Mouse (Mus musculus) E14TG2a.4 (cell line): ENCODE data around the gene A730009L09Rik.
A peak's percentile ranks its signal among the peaks of the same experiment; 100 is the strongest.

Experiments used
- H3K27me3 ChIP-seq: 2 replicates; pipeline ENCODE4 v1.6.1; 2014; ENCODE audit warnings: low read length, control low read depth; ENCODE audit not compliant: insufficient read depth
- H3K36me3 ChIP-seq: 2 replicates; pipeline ENCODE4 v1.6.1; 2014; ENCODE audit warnings: low read length, control low read depth; ENCODE audit not compliant: insufficient read depth
- H3K4me1 ChIP-seq: replicated peaks from 2 replicates; pipeline ENCODE4 v1.6.1; 2014; ENCODE audit warnings: low read depth, low read length, control low read depth
- H3K4me3 ChIP-seq: replicated peaks from 2 replicates; pipeline ENCODE4 v1.5.1; 2014; ENCODE audit warnings: mild to moderate bottlenecking, low read length
- H3K9me3 ChIP-seq: 2 replicates; pipeline ENCODE4 v1.6.1; 2014; ENCODE audit warnings: low read length, control low read depth
- CTCF ChIP-seq: conservative IDR thresholded peaks from 2 replicates; pipeline ENCODE4 v1.5.1; 2014; ENCODE audit warnings: low read length
- NANOG ChIP-seq: IDR thresholded peaks from 2 replicates; pipeline ENCODE4 v1.6.1; 2014; ENCODE audit warnings: borderline replicate concordance, low read length, mixed read lengths
- POU5F1 ChIP-seq: IDR thresholded peaks from 2 replicates; pipeline ENCODE4 v1.6.1; 2014; ENCODE audit warnings: low read length, borderline replicate concordance

The A730009L09Rik gene

DNA sequence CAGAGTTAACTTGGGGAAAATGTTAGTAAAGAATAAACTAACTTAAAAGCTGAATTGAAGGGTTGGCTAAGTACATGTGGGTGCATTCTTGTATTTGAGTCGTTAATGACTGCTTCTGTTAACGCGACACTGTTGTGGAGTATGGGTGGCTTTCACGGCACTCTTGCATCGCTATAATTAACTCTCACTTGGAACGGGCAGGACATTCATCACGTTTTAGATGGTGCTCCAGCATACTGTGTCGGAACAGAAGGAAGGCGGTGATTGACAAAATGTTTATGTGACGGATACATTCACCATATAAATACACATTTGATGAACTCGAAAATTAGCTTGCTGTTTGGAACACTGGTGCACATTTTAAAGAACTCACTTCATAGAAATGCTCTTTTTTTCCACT is 29.0 kb upstream of the A730009L09Rik start:
- Histone ChIP-seq H3K9me3 (peaks cover 3% of the 10 kb centered on the region; the same call in 1 of the 2 replicates), H3K4me1 (no peaks in the 10 kb centered on the region), H3K27me3 (no peaks in the 10 kb centered on the region), H3K4me3 (no peak overlapping the region), H3K36me3 (no peaks in the 10 kb centered on the region)
- no peak for TF ChIP-seq POU5F1
- TF ChIP-seq CTCF = no peak

DNA sequence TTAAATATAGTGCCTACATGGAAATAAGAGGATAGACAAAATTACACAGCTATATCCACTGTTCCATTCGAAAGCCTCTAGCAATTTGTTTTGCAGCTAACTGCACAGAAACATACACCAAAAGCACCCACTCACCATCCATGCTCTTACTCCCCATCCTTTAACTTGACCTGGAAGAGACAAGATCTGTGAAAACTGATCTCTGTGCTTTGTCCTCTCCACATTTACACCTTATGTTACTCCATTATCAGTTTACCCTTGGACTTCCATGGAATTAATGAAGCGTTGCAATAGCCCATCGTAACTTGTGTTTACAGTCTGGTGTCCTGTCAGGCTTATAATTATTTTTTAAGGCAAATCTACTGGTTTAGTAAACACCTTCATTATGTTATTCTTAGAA is 20.1 kb upstream of the A730009L09Rik start:
- no peaks in the 10 kb centered on the region for H3K36me3 ChIP-seq
- H3K27me3 ChIP-seq = no peaks in the 10 kb centered on the region
- TF ChIP-seq POU5F1 = no peak
- TF ChIP-seq NANOG = no peak
- TF ChIP-seq CTCF = no peak
- no peak overlapping the region for H3K4me3 ChIP-seq
- H3K9me3 ChIP-seq = no peaks in the 10 kb centered on the region
- no peaks in the 10 kb centered on the region for H3K4me1 ChIP-seq

DNA sequence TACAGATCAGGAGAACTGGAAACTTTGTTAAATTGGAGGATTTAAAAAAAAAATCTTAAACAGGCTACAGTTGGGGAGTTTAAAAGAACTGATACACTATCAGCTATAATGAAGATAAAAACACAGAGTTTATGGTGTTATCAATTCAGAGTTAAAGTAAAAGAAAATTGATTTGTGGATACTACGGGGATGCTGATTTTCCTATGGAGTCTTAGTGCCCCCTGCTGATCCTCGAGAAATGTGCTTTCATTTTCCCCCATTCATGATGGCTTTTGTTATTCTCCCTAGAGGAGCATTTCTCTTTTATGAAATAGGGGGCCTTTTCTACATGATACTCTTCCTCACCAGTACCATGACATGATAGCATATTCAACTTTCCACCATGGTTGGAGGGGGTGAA is 19.5 kb upstream of the A730009L09Rik start:
- Histone ChIP-seq H3K9me3 (no peaks in the 10 kb centered on the region), H3K4me1 (no peaks in the 10 kb centered on the region), H3K27me3 (no peaks in the 10 kb centered on the region), H3K36me3 (no peaks in the 10 kb centered on the region), H3K4me3 (no peak overlapping the region)
- TF ChIP-seq POU5F1 = no peak
- TF ChIP-seq CTCF = no peak
- TF ChIP-seq NANOG = no peak

DNA sequence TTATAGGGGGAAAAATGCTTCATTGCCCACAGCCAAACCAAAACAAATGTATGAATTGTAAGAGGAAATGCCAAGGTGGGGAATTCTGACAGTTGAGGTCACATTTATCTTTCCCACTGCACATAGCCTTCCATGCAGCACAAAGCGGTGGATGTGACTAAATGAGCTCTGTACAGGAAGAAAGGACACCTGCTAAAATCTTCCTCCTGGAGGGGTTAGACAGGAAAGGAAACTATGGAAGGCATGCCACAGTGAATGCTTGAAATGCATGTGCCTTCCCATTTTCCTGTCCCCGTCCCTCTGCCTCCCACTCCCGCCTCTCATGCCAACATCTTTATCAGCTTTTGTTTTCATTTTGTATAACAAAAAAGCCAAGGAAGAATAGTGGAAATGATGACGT is 7.2 kb upstream of the A730009L09Rik start:
- no peaks in the 10 kb centered on the region for H3K9me3 ChIP-seq
- no peak for TF ChIP-seq POU5F1
- no peak for TF ChIP-seq NANOG
- TF ChIP-seq CTCF = no peak
- H3K4me1 ChIP-seq = no peaks in the 10 kb centered on the region
- no peaks in the 10 kb centered on the region for H3K36me3 ChIP-seq
- H3K27me3 ChIP-seq = no peaks in the 10 kb centered on the region
- no peak overlapping the region for H3K4me3 ChIP-seq

DNA sequence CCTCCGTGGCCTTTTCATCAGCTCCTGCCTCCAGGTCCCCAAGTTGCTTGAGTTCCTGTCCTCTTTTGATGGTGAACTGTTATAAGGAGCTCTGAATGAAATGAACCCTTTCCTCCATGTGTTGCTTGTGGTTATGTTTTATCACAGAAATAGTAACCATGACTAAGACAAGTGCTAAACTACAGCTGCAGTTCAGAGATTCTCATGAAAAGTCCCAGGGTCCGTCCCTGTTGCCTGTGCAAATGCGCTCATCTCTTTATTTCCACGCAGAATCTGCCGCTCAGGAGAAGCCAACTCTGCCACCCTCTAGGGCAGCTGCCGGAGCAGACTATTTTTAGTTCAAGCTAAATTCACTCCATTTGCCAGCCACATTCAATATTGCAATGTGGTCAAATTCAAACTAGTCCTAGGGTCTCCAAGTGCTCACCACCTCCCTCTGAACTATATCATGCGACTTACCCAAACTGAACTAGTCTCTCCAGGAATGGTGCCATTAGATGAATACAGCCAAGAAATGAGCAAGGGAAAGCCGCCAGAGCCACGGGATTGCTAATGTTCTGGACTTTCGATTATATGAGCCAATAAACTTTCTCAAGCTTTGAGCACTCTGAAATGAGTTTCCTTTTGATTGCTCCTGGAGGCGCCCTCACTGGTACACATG is 7.2 kb downstream of the A730009L09Rik start:
- Histone ChIP-seq H3K9me3 (peaks cover 4% of the 10 kb centered on the region; the same call in 1 of the 2 replicates), H3K27me3 (peaks cover 8% of the 10 kb centered on the region), H3K4me3 (no peak overlapping the region), H3K36me3 (no peaks in the 10 kb centered on the region), H3K4me1 (no peaks in the 10 kb centered on the region)
- TF ChIP-seq CTCF (no peak), NANOG (no peak), POU5F1 (no peak)

DNA sequence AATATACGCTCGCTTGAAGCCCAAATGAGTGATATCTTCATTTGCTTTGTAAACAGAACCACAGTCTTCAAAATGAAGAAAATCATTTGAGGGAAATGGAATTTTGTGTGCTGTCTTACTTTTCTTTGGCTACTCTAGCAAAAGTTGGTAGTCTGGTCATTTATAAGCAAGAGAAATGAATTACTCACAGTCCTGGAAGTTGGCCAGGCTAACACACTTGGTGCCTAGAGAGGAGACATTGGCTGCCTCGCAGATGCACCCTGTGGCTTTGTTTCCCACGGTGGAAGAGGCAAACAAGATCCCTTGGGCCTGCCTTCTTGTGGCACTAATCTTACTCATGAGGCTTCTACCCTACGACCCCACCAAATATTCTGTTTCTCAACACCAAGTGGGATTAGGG is 8.1 kb downstream of the A730009L09Rik start:
- peaks cover 4% of the 10 kb centered on the region; the same call in 1 of the 2 replicates for H3K9me3 ChIP-seq
- TF ChIP-seq CTCF = no peak
- no peak for TF ChIP-seq NANOG
- no peak for TF ChIP-seq POU5F1
- H3K4me3 ChIP-seq = no peak overlapping the region
- H3K4me1 ChIP-seq = no peaks in the 10 kb centered on the region
- no peaks in the 10 kb centered on the region for H3K36me3 ChIP-seq
- H3K27me3 ChIP-seq = peaks cover 8% of the 10 kb centered on the region

DNA sequence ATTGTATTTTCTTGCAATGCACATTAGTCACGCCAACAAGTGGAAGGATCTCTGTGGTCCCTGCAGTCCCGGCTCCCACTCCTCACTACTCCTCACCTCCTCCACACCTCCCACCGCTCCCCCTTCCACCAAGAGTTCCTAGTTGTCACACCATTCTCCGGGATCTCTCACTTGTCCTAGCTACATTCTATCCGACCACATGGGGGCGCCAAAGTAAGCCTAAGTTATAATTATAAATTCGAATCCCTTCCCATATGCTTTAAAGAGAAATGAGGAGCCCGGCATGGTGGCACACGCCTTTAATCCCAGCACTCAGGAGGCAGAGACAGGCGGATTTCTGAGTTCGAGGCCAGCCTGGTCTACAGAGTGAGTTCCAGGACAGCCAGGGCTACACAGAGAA is 12.5 kb downstream of the A730009L09Rik start:
- H3K36me3 ChIP-seq = no peaks in the 10 kb centered on the region
- peaks cover 8% of the 10 kb centered on the region for H3K27me3 ChIP-seq
- TF ChIP-seq CTCF = peak; percentile 71
- TF ChIP-seq POU5F1 = no peak
- TF ChIP-seq NANOG = no peak
- no peak overlapping the region for H3K4me3 ChIP-seq
- no peaks in the 10 kb centered on the region for H3K9me3 ChIP-seq
- no peaks in the 10 kb centered on the region for H3K4me1 ChIP-seq

DNA sequence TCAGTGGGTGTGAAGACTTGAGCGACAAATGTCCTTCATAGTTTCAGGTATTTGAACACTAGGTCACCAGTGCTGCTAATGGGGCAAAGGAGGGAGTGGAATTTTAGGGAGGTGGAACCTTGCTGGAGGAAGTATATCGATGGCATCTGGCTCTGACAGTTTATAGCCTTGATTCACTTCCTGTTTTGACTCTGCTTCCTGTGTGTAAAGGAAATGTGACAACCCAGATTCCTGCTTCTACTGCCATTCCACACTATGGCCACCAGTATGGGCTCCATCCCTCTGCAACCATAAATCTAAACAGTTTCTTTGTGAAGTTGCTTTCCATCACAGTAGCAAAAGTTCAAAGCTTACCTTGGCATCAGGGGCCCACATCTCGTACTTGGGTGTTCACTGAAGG is 17.9 kb downstream of the A730009L09Rik start:
- Histone ChIP-seq H3K36me3 (no peaks in the 10 kb centered on the region), H3K4me1 (no peaks in the 10 kb centered on the region), H3K4me3 (no peak overlapping the region), H3K27me3 (no peaks in the 10 kb centered on the region), H3K9me3 (no peaks in the 10 kb centered on the region)
- no peak for TF ChIP-seq CTCF
- no peak for TF ChIP-seq NANOG
- TF ChIP-seq POU5F1 = no peak

DNA sequence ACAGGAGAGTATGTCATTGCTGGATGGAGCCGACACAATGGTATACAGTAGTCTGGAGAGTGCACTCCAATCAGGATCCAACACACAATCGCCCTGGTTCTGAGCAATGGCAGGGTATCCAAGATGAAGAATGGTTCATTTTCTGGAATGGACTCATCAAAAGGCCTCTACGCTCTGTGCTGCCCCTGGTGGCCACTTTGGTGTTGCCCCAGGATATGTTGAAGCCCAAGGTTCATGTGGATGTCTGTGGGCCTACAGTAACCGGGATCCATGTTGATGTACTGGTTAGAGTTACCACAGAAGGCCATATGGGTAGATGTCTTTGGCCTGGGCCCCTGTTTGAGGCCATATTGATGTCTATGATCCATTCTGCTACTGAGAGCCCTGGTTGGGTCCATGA is 31.1 kb downstream of the A730009L09Rik start:
- H3K4me1 ChIP-seq = no peaks in the 10 kb centered on the region
- H3K9me3 ChIP-seq = 0 out of 2 replicates have a peak, but pooled peaks cover 6% of the 10 kb centered on the region
- H3K4me3 ChIP-seq = no peak overlapping the region
- no peaks in the 10 kb centered on the region for H3K36me3 ChIP-seq
- peaks cover 3% of the 10 kb centered on the region for H3K27me3 ChIP-seq
- TF ChIP-seq POU5F1 (no peak), CTCF (peak; percentile 50)
